Mouse (Mus musculus): ENCODE results near the gene Gm21969. TPM values are rescaled to one million over a fixed set of nuclear protein-coding genes. Genes with fewer than 3 reads are reported as not detected.

The Gm21969 gene
- not detected in 2 replicates for polyA plus RNA-seq (2012; rRNA removed; ENCODE audit: low replicate concordance)

GRCm38 (mm10) chr4:139602357-139603244, at the start of gene Gm21969:
Gm21969 (plus strand) TSS chr4:139603186.

GRCm38 (mm10) chr4:139622373-139623282, 19.6 kb downstream of the Gm21969 start, which contains the start of gene Aldh4a1:
Aldh4a1 (plus strand) TSS chr4:139622866.

GRCm38 (mm10) chr4:139653238-139653637, 50.3 kb downstream of the Gm21969 start, which contains the start of gene Tas1r2:
Tas1r2 (plus strand) TSS chr4:139653538.

Other genes starting within 250 kb of the Gm21969 start
- gene Iffo2, start 72.6 kb upstream of the Gm21969 start, polyA plus RNA-seq (2012; rRNA removed; ENCODE audit: low replicate concordance): 2.4 and 4.3 TPM in 2 replicates
- 30.7 and 153 TPM in 2 replicates for gene Aldh4a1, start 19.7 kb downstream of the Gm21969 start, polyA plus RNA-seq (2012; rRNA removed; ENCODE audit: low replicate concordance)
- gene Tas1r2, start 50.4 kb downstream of the Gm21969 start, polyA plus RNA-seq (2012; rRNA removed; ENCODE audit: low replicate concordance): 0.14 and 0.39 TPM in 2 replicates
- gene Pax7, start 230.3 kb downstream of the Gm21969 start, polyA plus RNA-seq (2012; rRNA removed; ENCODE audit: low replicate concordance): not detected in 2 replicates